In the genomic region with DNA sequence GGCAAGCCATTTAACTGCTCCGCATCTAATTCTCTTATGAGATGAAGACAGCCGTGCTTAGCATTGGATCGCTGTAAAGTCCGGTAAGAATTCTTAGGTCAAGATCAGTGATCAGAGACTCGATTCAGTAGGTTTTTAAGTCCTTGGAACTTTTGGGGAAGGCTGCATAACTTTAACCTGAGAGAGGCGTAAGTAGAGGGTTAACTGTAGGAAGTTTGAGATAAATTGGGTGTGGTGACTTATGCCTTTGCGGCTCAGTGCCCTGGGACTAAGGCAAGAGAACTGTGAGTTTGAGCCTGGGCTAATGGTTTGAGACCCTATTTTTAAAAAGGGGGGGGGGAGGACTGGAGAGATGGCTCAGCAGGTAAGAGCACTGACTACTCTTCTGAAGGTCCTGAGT, we compare ENCODE assay signal across 8 mouse cellular contexts. TPM values are rescaled to one million over a fixed set of nuclear protein-coding genes. Genes with fewer than 3 reads are reported as not detected.
A peak's percentile ranks its signal among the peaks of the same experiment; 100 is the strongest.
DNase-seq lines count a peak whose midpoint lies in the region; ATAC-seq and TF ChIP-seq lines count a peak whose summit lies in the region.

No protein-coding gene starts in this region.

- WGBS in kidney, adult 2 months: 49% methylated on average over 7 of the region's 7 CpGs
- WGBS in liver, embryonic 14.5 days (ENCODE audit: insufficient replicate concordance): 36% methylated on average over 7 of the region's 7 CpGs

- TF ChIP-seq RAD21 in MEL (IDR thresholded peaks at IDR 0.05; ENCODE audit: low read depth, low read length): no peak

- H3K27ac ChIP-seq in kidney, adult 2 months (ENCODE audit: insufficient read depth, low read depth, low read length): no peak overlapping the region
- H3K27ac ChIP-seq in MEL (ENCODE audit: control insufficient read depth, low read depth, low read length): peak overlapping the region; percentile 90
- peak overlapping the region; percentile 50 for H3K27ac ChIP-seq in liver, embryonic 14.5 days

- H3K9ac ChIP-seq in MEL (ENCODE audit: control insufficient read depth, low read depth, low read length, poor library complexity, severe bottlenecking): peak overlapping the region; percentile 97
- H3K9ac ChIP-seq in liver, embryonic 14.5 days (replicated peaks): peak overlapping the region; percentile 66

- peak overlapping the region; percentile 17; the same call in 1 of the 2 replicates for H3K4me3 ChIP-seq in kidney, adult 2 months (ENCODE audit: insufficient read depth, low read depth, low read length)
- H3K4me3 ChIP-seq in MEL (ENCODE audit: control insufficient read depth in 1 of 2, insufficient read depth in 1 of 2, low read depth in 2 of 2, low read length in 2 of 2): peak overlapping the region; percentile 99
- H3K4me3 ChIP-seq in erythroblast, embryonic 14.5 days (replicated peaks): peak overlapping the region; percentile 100
- H3K4me3 ChIP-seq in liver, embryonic 14.5 days (ENCODE audit: insufficient read depth in 1 of 2, low read depth in 2 of 2, low read length in 2 of 2): peak overlapping the region; percentile 61 to 99

- no peak for ATAC-seq in liver, embryonic 14.5 days (ENCODE audit: insufficient read depth)
- ATAC-seq in megakaryocyte-erythroid progenitor cell, adult 5-6 weeks (replicated peaks; ENCODE audit: low FRiP score, low TSS enrichment, poor library complexity, severe bottlenecking): no peak

- H3K4me2 ChIP-seq in liver, embryonic 14.5 days (ENCODE audit: low read depth): peak overlapping the region; percentile 96

- peak; percentile 45 to 48; a peak in 1 of 4 replicates for TF ChIP-seq EP300 in MEL (IDR thresholded peaks at IDR 0.05; ENCODE audit: low read depth in 1 of 2, low read length in 2 of 2)
- TF ChIP-seq EP300 in liver, embryonic 14.5 days (IDR thresholded peaks at IDR 0.05; ENCODE audit: low read depth): no peak

- H3K9me3 ChIP-seq in MEL (replicated peaks; ENCODE audit: insufficient read depth, low read length): no peaks in the 10 kb centered on the region
- H3K9me3 ChIP-seq in erythroblast, embryonic 14.5 days (ENCODE audit: control insufficient read depth, low read length): no peaks in the 10 kb centered on the region
- H3K9me3 ChIP-seq in liver, embryonic 14.5 days (ENCODE audit: control insufficient read depth, low read length): no peaks in the 10 kb centered on the region

- H3K27me3 ChIP-seq in kidney, adult 2 months (replicated peaks; ENCODE audit: control insufficient read depth, insufficient read depth, low read length): no peaks in the 10 kb centered on the region
- no peaks in the 10 kb centered on the region for H3K27me3 ChIP-seq in MEL (ENCODE audit: control insufficient read depth in 1 of 2, insufficient read depth in 2 of 2, low read length in 2 of 2)
- H3K27me3 ChIP-seq in erythroblast, embryonic 14.5 days (ENCODE audit: control insufficient read depth): no peaks in the 10 kb centered on the region
- no peaks in the 10 kb centered on the region for H3K27me3 ChIP-seq in liver, embryonic 14.5 days (ENCODE audit: control insufficient read depth, insufficient read depth, low read length)

- peaks cover 8% of the 10 kb centered on the region; the same call in 1 of the 2 replicates for H3K4me1 ChIP-seq in kidney, adult 2 months (ENCODE audit: control insufficient read depth, insufficient read depth, low read length)
- peaks cover 9 to 22% of the 10 kb centered on the region in 2 experiments for H3K4me1 ChIP-seq in MEL (ENCODE audit: control insufficient read depth in 1 of 2, insufficient read depth in 2 of 2, low read length in 2 of 2)
- peaks cover 66% of the 10 kb centered on the region for H3K4me1 ChIP-seq in erythroblast, embryonic 14.5 days (ENCODE audit: control insufficient read depth)
- peaks cover 11 to 15% of the 10 kb centered on the region in 2 experiments for H3K4me1 ChIP-seq in liver, embryonic 14.5 days (replicated peaks; ENCODE audit: control insufficient read depth in 2 of 2, insufficient read depth in 2 of 2, low read length in 1 of 2)

- DNase-seq in kidney, adult 2 months: no peak
- DNase-seq in kidney, adult 9 months: no peak
- DNase-seq in MEL (ENCODE audit: low read depth, low spot score): peak; percentile 76
- no peak for DNase-seq in liver, embryonic 14.5 days (ENCODE audit: low read depth in 3 of 3, low spot score in 3 of 3)
- DNase-seq in cerebellum, postnatal 4 days (ENCODE audit: low spot score in 2 of 2): no peak
- no peak for DNase-seq in adrenal gland, adult 8-10 months

- no peak for TF ChIP-seq POLR2A in kidney, adult 2 months (IDR thresholded peaks at IDR 0.05; ENCODE audit: low read depth, low read length)
- 0 out of 4 replicates have a peak, but pooled peaks of 1 of the 2 experiments have one; percentile 8 for TF ChIP-seq POLR2A in MEL (IDR thresholded peaks at IDR 0.05; ENCODE audit: control insufficient read depth in 1 of 2, insufficient read depth in 1 of 2, low read depth in 1 of 2, low read length in 2 of 2, poor library complexity in 1 of 2)

- TF ChIP-seq CTCF in kidney, adult 2 months (conservative IDR thresholded peaks at IDR 0.05; ENCODE audit: insufficient read depth, insufficient read length, low read depth, low read length): no peak
- TF ChIP-seq CTCF in MEL (IDR thresholded peaks at IDR 0.05 in 2 of 3, conservative IDR thresholded peaks at IDR 0.05 in 1 of 3; ENCODE audit: control insufficient read depth in 1 of 3, insufficient read depth in 1 of 3, low read depth in 2 of 3, low read length in 3 of 3, poor library complexity in 1 of 3, severe bottlenecking in 1 of 3): no peak
- no peak for TF ChIP-seq CTCF in liver, embryonic 14.5 days (IDR thresholded peaks at IDR 0.05; ENCODE audit: low read depth)

- H3K79me2 ChIP-seq in MEL (ENCODE audit: control insufficient read depth, insufficient read depth, low read length, poor library complexity): peaks cover 54% of the 10 kb centered on the region

- H3K36me3 ChIP-seq in kidney, adult 2 months (ENCODE audit: control insufficient read depth, insufficient read depth, low read length): no peaks in the 10 kb centered on the region
- H3K36me3 ChIP-seq in MEL (ENCODE audit: control insufficient read depth in 1 of 2, insufficient read depth in 2 of 2, low read length in 2 of 2): peaks cover 1 to 34% of the 10 kb centered on the region in 2 experiments; a peak in 3 of 4 replicates
- peaks cover 45% of the 10 kb centered on the region for H3K36me3 ChIP-seq in erythroblast, embryonic 14.5 days (ENCODE audit: control insufficient read depth)
- peaks cover 4% of the 10 kb centered on the region for H3K36me3 ChIP-seq in liver, embryonic 14.5 days (replicated peaks; ENCODE audit: control insufficient read depth, insufficient read depth, low read depth)

TF ChIP-seq in MEL, 35 proteins besides CTCF, POLR2A, EP300 and RAD21 (continues in another document):
- no peak for TF ChIP-seq TAL1 (IDR thresholded peaks at IDR 0.05; ENCODE audit: low read length)
- TF ChIP-seq TCF12 (IDR thresholded peaks at IDR 0.05; ENCODE audit: low read depth, low read length): 0 out of 2 replicates have a peak, but pooled peaks have one; percentile 23

RNA-seq across cellular contexts. Expression of a gene that starts 1.4 kb away (rescaled TPM):
- 215 and 231 TPM in 2 replicates for polyA plus RNA-seq in kidney, adult 2 months (2012; rRNA removed)
- 135 and 143 TPM in 2 replicates for total RNA-seq in MEL (2012; rRNA removed)
- polyA plus RNA-seq in MEL (2012; ENCODE audit: insufficient read depth in 1 of 2, insufficient read length in 2 of 2, low read depth in 1 of 2, low replicate concordance in 2 of 2, missing spikeins in 1 of 2): 100 to 1,000 TPM in 1 of 2 experiments, not detected in 1; 337 TPM
- polyA plus RNA-seq in erythroblast, embryonic 14.5 days (2012): 15.9 and 16.0 TPM in 2 replicates
- 61.4 and 65.7 TPM in 2 replicates for polyA plus RNA-seq in liver, embryonic 14.5 days (2012; rRNA removed)
- polyA plus RNA-seq in liver, embryonic 14.5 days (2014; fragmentation: Nextera tagmentation; extraction: Ambion mirVana): 64.2 and 67.0 TPM in 2 replicates
- 78.8 and 91.1 TPM in 2 replicates for total RNA-seq in megakaryocyte-erythroid progenitor cell, adult 5-6 weeks (2014; fragmentation: Nextera tagmentation)
- total RNA-seq in megakaryocyte-erythroid progenitor cell, adult 5-6 weeks (2017): 53.1 and 89.0 TPM in 2 replicates
- 100 to 1,000 TPM in 1 of 4 experiments, 10 to 100 TPM in 3; 75.1 to 111 (median 90.7) TPM for total RNA-seq in adrenal gland, adult 8-10 months (2022)

RNA-seq across cellular contexts. Expression of a gene that starts 28.4 kb away (rescaled TPM):
- polyA plus RNA-seq in kidney, adult 2 months (2012; rRNA removed): 0.18 and 0.20 TPM in 2 replicates
- 0.12 and 0.16 TPM in 2 replicates for total RNA-seq in MEL (2012; rRNA removed)
- under 1 TPM in 1 of 2 experiments, not detected in 1; 0.25 TPM for polyA plus RNA-seq in MEL (2012; ENCODE audit: insufficient read depth in 1 of 2, insufficient read length in 2 of 2, low read depth in 1 of 2, low replicate concordance in 2 of 2, missing spikeins in 1 of 2)
- not detected in 2 replicates for polyA plus RNA-seq in erythroblast, embryonic 14.5 days (2012)
- polyA plus RNA-seq in liver, embryonic 14.5 days (2012; rRNA removed): 0.01 TPM in 1 of 2 replicates, not detected in the other
- polyA plus RNA-seq in liver, embryonic 14.5 days (2014; fragmentation: Nextera tagmentation; extraction: Ambion mirVana): not detected in 2 replicates
- total RNA-seq in megakaryocyte-erythroid progenitor cell, adult 5-6 weeks (2014; fragmentation: Nextera tagmentation): not detected in 2 replicates
- total RNA-seq in megakaryocyte-erythroid progenitor cell, adult 5-6 weeks (2017): not detected in 2 replicates
- total RNA-seq in adrenal gland, adult 8-10 months (2022): 1 to 10 TPM; 1.8 to 4.1 (median 3.0) TPM

RNA-seq across cellular contexts. Expression of a gene that starts 47.7 kb away (rescaled TPM):
- polyA plus RNA-seq in kidney, adult 2 months (2012; rRNA removed): 50.5 and 67.4 TPM in 2 replicates
- total RNA-seq in MEL (2012; rRNA removed): 378 and 391 TPM in 2 replicates
- 100 to 1,000 TPM in 1 of 2 experiments, not detected in 1; 346 TPM for polyA plus RNA-seq in MEL (2012; ENCODE audit: insufficient read depth in 1 of 2, insufficient read length in 2 of 2, low read depth in 1 of 2, low replicate concordance in 2 of 2, missing spikeins in 1 of 2)
- polyA plus RNA-seq in erythroblast, embryonic 14.5 days (2012): 13.7 and 19.1 TPM in 2 replicates
- 91.1 and 103 TPM in 2 replicates for polyA plus RNA-seq in liver, embryonic 14.5 days (2012; rRNA removed)
- 147 and 162 TPM in 2 replicates for polyA plus RNA-seq in liver, embryonic 14.5 days (2014; fragmentation: Nextera tagmentation; extraction: Ambion mirVana)
- total RNA-seq in megakaryocyte-erythroid progenitor cell, adult 5-6 weeks (2014; fragmentation: Nextera tagmentation): 242 and 387 TPM in 2 replicates
- 375 and 422 TPM in 2 replicates for total RNA-seq in megakaryocyte-erythroid progenitor cell, adult 5-6 weeks (2017)
- total RNA-seq in adrenal gland, adult 8-10 months (2022): 10 to 100 TPM; 81.9 to 100.0 (median 86.2) TPM

RNA-seq across cellular contexts. Expression of a gene that starts 47.9 kb away (rescaled TPM):
- polyA plus RNA-seq in kidney, adult 2 months (2012; rRNA removed): 181 and 193 TPM in 2 replicates
- total RNA-seq in MEL (2012; rRNA removed): 623 and 706 TPM in 2 replicates
- polyA plus RNA-seq in MEL (2012; ENCODE audit: insufficient read depth in 1 of 2, insufficient read length in 2 of 2, low read depth in 1 of 2, low replicate concordance in 2 of 2, missing spikeins in 1 of 2): 100 to 1,000 TPM; 309 to 815 TPM
- polyA plus RNA-seq in erythroblast, embryonic 14.5 days (2012): 19.9 and 21.8 TPM in 2 replicates
- polyA plus RNA-seq in liver, embryonic 14.5 days (2012; rRNA removed): 101 and 124 TPM in 2 replicates
- 210 and 240 TPM in 2 replicates for polyA plus RNA-seq in liver, embryonic 14.5 days (2014; fragmentation: Nextera tagmentation; extraction: Ambion mirVana)
- total RNA-seq in megakaryocyte-erythroid progenitor cell, adult 5-6 weeks (2014; fragmentation: Nextera tagmentation): 467 and 537 TPM in 2 replicates
- total RNA-seq in megakaryocyte-erythroid progenitor cell, adult 5-6 weeks (2017): 474 and 558 TPM in 2 replicates
- total RNA-seq in adrenal gland, adult 8-10 months (2022): 100 to 1,000 TPM; 255 to 303 (median 272) TPM

Comparison
In these comparisons a context has a peak if more than half of its experiments do, and no peak if none do; other contexts are left out.
1. H3K4me3 ChIP-seq: peak in every context shown above with its lines; median percentile 100 in erythroblast, embryonic 14.5 days; 99 in MEL; 80 in liver, embryonic 14.5 days; 17 in kidney, adult 2 months.